Mouse (Mus musculus) heart, postnatal 0 days (tissue): Measurements from ENCODE around the gene Gng2.

Source experiments
- CTCF ChIP-seq: IDR thresholded peaks from 2 replicates; pipeline ENCODE4 v1.5.1; 2016; ENCODE audit warnings: antibody characterized with exemption, control low read depth, low read depth
- EP300 ChIP-seq: IDR thresholded peaks from 2 replicates; pipeline ENCODE4 v1.6.1; 2016; ENCODE audit warnings: antibody characterized with exemption, low read depth

- TF ChIP-seq CTCF = no peak
- no peak for TF ChIP-seq EP300
These were observed 61.1 kb downstream of the Gng2 start for GRCm38 (mm10) chr14:19916315-19916714.
